ENCODE assay signal across 21 mouse cellular contexts in genomic region chr11:90044459-90044858, GRCm38 (mm10). TPM values are rescaled to one million over a fixed set of nuclear protein-coding genes. Genes with fewer than 3 reads are reported as not detected.
"Had no signal": no experiment of that assay in that cellular context is flagged by ENCODE, and none has a peak within 500 bp of the region (broad histone marks: within the 10 kb centered on the region; RNA-seq: fewer than 3 reads in every experiment).

No protein-coding gene starts in this region.

- H3K4me3 ChIP-seq: heart, embryonic 10.5 days; heart, embryonic 12.5 days; hindbrain, embryonic 10.5 days; hindbrain, embryonic 12.5 days; intestine, embryonic 15.5 days; layer of hippocampus, adult 2 months; left cerebral cortex, adult 2 months; limb, embryonic 10.5 days; limb, embryonic 12.5 days had no signal

- H3K27ac ChIP-seq: heart, embryonic 10.5 days; hindbrain, embryonic 10.5 days; hindbrain, embryonic 12.5 days; hindbrain, embryonic 14.5 days; intestine, embryonic 15.5 days; layer of hippocampus, adult 2 months; left cerebral cortex, adult 2 months; limb, embryonic 10.5 days; limb, embryonic 12.5 days had no signal

- DNase-seq: gastrocnemius, postnatal 14 days; heart, adult 18-20 months; heart, postnatal 10 days; heart, postnatal 4 days; kidney, adult 18-20 months; kidney, adult 8-10 months; kidney, postnatal 10 days; kidney, postnatal 25 days; kidney, postnatal 4 days; liver had no signal

RNA-seq across cellular contexts. Expression of gene Tmem100, which starts 14.3 kb away (rescaled TPM):
- polyA plus RNA-seq: inflammation-experienced regulatory T-cells, adult 6 months had no signal
